Mouse (Mus musculus) embryonic facial prominence, embryonic 11.5 days (tissue): ENCODE measurements around the gene Mymk. TPM values are rescaled to one million over a fixed set of nuclear protein-coding genes. Genes with fewer than 3 reads are reported as not detected.

Experiments
- ATAC-seq: fragments of 200-750 bp; cut with Nextera tagmentation; replicated peaks from 2 replicates; pipeline ENCODE4 v1.8.0; 2017; ENCODE audit warnings: low read depth; ENCODE audit not compliant: insufficient number of reproducible peaks, low FRiP score, low TSS enrichment
- DNase-seq: peaks from one replicate; pipeline ENCODE4 v3.0.0-alpha.2; 2015; ENCODE audit warnings: low spot score
- H3K27ac ChIP-seq: fragments of 300-500 bp; sonication (generic); replicated peaks from 2 replicates; pipeline ENCODE4 v1.5.1; 2014; ENCODE audit warnings: mild to moderate bottlenecking, low read depth, low read length, control low read depth
- H3K27me3 ChIP-seq: fragments of 300-500 bp; sonication (generic); 2 replicates; pipeline ENCODE4 v1.6.1; 2014; ENCODE audit warnings: mild to moderate bottlenecking, low read length, moderate library complexity, mixed read lengths; ENCODE audit not compliant: control insufficient read depth, insufficient read depth
- H3K36me3 ChIP-seq: fragments of 300-500 bp; sonication (generic); replicated peaks from 2 replicates; pipeline ENCODE4 v1.6.1; 2014; ENCODE audit warnings: low read depth, mild to moderate bottlenecking, low read length, moderate library complexity, mixed read lengths; ENCODE audit not compliant: control insufficient read depth, insufficient read depth
- H3K4me1 ChIP-seq: fragments of 300-500 bp; sonication (generic); 2 replicates; pipeline ENCODE4 v1.6.1; 2014; ENCODE audit warnings: low read length, mixed read lengths; ENCODE audit not compliant: control insufficient read depth, insufficient read depth
- H3K4me2 ChIP-seq: fragments of 300-500 bp; sonication (generic); 2 replicates; pipeline ENCODE4 v1.6.1; 2014; ENCODE audit warnings: low read depth, mild to moderate bottlenecking, control low read depth, low read length, moderate library complexity
- H3K4me3 ChIP-seq: fragments of 300-500 bp; sonication (generic); 2 replicates; pipeline ENCODE4 v1.5.1; 2014; ENCODE audit warnings: low read depth, low read length, control low read depth
- H3K9ac ChIP-seq: fragments of 300-500 bp; sonication (generic); replicated peaks from 2 replicates; pipeline ENCODE4 v1.6.1; 2014; ENCODE audit warnings: mild to moderate bottlenecking, control low read depth, low read length
- H3K9me3 ChIP-seq: fragments of 300-500 bp; sonication (generic); replicated peaks from 2 replicates; pipeline ENCODE4 v1.6.1; 2016; ENCODE audit warnings: mild to moderate bottlenecking, low read length, inconsistent platforms, mixed read lengths; ENCODE audit not compliant: control insufficient read depth
- whole genome bisulfite sequencing: fragments of 180-500 bp; shearing (Covaris S2); extraction: QIAGEN DNeasy Blood & Tissue Kit; methylation state at CpG from one replicate; pipeline ENCODE4 v1.1.7; 2014; 5-methylcytosine and 5-hydroxymethylcytosine counted together
- polyA plus RNA-seq: library from polyadenylated mRNA; unstranded; fragments of >200 nt; fragmentation: Nextera tagmentation; extraction: Ambion mirVana; gene quantifications from 2 replicates; pipeline ENCODE4 v1.2.1, GENCODE M21; 2014

Gene Mymk
- polyA plus RNA-seq: 2.3 and 4.0 TPM in 2 replicates

DNA sequence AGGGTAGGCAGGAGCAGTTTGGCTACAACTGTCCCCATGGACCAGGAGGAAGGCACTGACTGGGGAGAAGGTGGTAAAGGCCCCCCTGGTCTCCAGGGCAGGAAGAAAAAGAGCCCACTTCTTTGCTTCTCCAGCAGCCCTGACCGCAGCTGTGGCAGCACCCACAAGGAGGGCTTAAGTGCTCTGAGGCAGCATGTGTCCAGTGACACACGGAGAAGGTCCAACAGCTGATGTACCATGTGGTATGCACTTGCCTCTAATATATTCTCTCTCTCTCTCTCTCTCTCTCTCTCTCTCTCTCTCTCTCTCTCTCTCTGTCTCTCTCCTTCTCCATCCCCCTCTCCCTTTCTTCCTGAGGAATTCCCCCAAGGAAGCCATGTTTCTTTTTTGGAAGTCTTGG lies at the start of gene Mymk:
TSS of gene Mymk (minus strand) at position 202 of the 400 bp plus-strand sequence.
- Histone ChIP-seq H3K36me3 (no peaks in the 10 kb centered on the region), H3K27ac (no peak within 1 kb of the TSS), H3K9ac (no peak within 1 kb of the TSS), H3K4me1 (no peaks in the 10 kb centered on the region), H3K4me2 (no peak within 1 kb of the TSS), H3K9me3 (no peaks in the 10 kb centered on the region), H3K4me3 (no peak within 1 kb of the TSS), H3K27me3 (no peaks in the 10 kb centered on the region)
- 86% methylated on average over 2 of the region's 2 CpGs for WGBS
- ATAC-seq (no peak), DNase-seq (no peak)

DNA sequence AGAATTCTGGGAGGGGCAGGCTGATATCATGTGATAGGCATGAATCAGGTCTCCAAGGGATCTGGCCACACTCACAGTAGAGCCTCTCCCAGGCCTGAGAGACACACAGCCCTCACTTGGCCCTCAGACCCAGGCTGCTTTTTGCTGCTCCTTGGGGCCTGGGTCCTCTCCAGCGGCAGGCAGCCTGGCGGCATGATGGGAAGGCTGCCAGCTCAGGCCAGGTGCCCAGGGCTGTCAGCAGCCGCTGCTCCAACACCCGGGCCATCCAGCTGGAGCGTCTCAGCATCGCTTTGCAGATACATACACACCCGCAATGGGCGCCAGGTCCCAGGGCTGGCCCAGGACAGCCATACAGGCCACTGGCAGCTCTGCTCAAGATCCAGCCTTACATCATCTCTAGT lies 48.3 kb upstream of the Mymk start:
- WGBS: 92% methylated on average over 8 of the region's 8 CpGs
- H3K36me3 ChIP-seq: no peaks in the 10 kb centered on the region
- no peaks in the 10 kb centered on the region for H3K9me3 ChIP-seq
- ATAC-seq (no peak), DNase-seq (no peak)
- peaks cover 7% of the 10 kb centered on the region for H3K4me1 ChIP-seq
- no peak overlapping the region for H3K27ac ChIP-seq
- H3K27me3 ChIP-seq: no peaks in the 10 kb centered on the region
- H3K4me3 ChIP-seq: no peak overlapping the region
- H3K4me2 ChIP-seq: no peak overlapping the region
- H3K9ac ChIP-seq: no peak overlapping the region

DNA sequence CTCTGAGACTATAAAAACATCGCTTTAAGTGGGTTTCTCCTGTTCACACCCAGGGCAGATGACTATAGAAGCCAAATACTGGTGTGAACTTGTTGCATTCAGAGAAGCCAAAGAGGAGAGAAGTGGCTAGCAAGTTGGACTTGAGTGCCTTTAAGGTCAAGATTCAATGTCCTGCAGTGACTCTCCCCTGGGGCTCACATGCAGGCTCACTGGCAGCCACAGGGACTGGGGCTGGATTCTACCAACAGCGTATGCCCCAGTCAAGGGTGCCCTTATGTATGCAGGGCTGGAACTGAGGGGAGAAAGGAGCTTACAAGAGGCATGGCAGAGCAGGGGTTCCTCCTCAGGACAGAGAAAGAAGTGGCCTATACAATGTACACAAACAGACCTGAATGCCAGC lies 47.8 kb upstream of the Mymk start:
- ATAC-seq (no peak), DNase-seq (no peak)
- Histone ChIP-seq H3K4me1 (peaks cover 7% of the 10 kb centered on the region), H3K9ac (no peak overlapping the region), H3K27ac (no peak overlapping the region), H3K4me2 (no peak overlapping the region), H3K9me3 (no peaks in the 10 kb centered on the region), H3K4me3 (no peak overlapping the region), H3K27me3 (no peaks in the 10 kb centered on the region), H3K36me3 (no peaks in the 10 kb centered on the region)
- 86% methylated on average over 2 of the region's 2 CpGs for WGBS

DNA sequence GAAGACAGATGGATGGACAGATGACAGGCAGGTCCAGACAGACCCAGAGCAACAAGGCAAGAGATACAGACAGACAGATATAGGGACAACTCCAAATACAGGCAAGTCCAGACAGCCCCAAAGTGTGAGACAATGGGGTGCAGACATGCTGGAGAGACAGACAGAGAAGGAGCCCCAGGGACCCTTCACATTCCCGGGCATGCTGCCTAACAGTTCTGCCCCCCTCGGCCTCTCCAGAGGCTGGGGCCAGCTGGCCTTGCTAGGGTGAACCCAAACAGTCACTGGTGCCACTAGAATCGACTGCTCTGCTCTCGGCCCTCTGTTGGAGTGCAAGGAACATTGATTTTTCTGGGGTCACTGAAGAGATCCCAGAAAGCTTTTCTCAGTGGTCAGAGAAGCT lies 46.5 kb upstream of the Mymk start:
- Histone ChIP-seq H3K4me2 (no peak overlapping the region), H3K4me1 (peaks cover 7% of the 10 kb centered on the region), H3K27me3 (no peaks in the 10 kb centered on the region), H3K27ac (no peak overlapping the region), H3K4me3 (no peak overlapping the region), H3K36me3 (no peaks in the 10 kb centered on the region), H3K9ac (no peak overlapping the region), H3K9me3 (no peaks in the 10 kb centered on the region)
- no peak for DNase-seq
- WGBS: 58% methylated on average over 4 of the region's 4 CpGs
- no peak for ATAC-seq

DNA sequence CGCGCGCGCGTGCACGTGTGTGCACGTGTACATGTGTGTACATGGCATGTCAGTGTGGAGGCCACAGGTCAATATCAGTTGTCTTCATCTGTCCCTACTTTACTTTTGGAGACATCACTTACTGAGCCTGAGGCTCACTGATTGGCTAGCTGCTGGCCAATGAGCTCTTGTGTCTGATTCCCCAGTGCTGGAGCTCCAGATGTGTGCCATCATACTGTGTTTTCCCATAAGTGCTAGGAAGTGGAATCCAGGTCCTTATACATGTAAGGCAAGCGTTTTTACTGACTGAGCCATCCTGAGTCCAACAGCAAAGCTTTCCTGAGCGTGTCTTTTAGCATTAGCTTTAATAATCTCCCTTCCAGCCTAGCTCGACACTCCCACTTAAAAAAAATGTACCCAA lies 42.2 kb upstream of the Mymk start:
- DNase-seq: no peak
- Histone ChIP-seq H3K4me2 (no peak overlapping the region), H3K9me3 (no peaks in the 10 kb centered on the region), H3K36me3 (no peaks in the 10 kb centered on the region), H3K4me1 (no peaks in the 10 kb centered on the region), H3K4me3 (no peak overlapping the region), H3K27me3 (no peaks in the 10 kb centered on the region), H3K27ac (no peak overlapping the region), H3K9ac (no peak overlapping the region)
- ATAC-seq: no peak
- WGBS: 88% methylated on average over 10 of the region's 10 CpGs

DNA sequence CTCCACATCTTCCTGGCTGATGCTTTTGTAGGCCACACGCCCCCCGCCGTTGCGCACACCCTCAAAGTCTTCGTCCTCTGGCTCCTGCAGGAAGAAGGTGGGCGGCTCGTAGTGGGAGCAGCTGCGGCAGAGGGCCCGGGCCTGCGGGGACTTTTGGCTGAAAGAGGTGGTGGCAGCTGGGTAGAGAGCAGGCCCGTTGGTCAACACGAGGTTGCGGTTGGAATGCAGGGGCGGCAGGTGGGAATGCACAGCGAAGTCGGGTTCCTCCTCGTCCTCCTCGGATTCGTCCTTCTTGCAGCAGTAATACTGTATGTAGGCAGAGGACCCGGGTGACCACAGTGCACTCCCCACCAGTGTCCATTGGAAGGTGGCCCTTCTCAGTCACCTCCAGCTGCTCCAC lies 40.6 kb upstream of the Mymk start:
- ATAC-seq: no peak
- no peak for DNase-seq
- Histone ChIP-seq H3K9ac (no peak overlapping the region), H3K27me3 (no peaks in the 10 kb centered on the region), H3K9me3 (no peaks in the 10 kb centered on the region), H3K27ac (no peak overlapping the region), H3K4me2 (no peak overlapping the region), H3K4me3 (no peak overlapping the region), H3K36me3 (no peaks in the 10 kb centered on the region), H3K4me1 (no peaks in the 10 kb centered on the region)
- WGBS: 73% methylated on average over 20 of the region's 20 CpGs

DNA sequence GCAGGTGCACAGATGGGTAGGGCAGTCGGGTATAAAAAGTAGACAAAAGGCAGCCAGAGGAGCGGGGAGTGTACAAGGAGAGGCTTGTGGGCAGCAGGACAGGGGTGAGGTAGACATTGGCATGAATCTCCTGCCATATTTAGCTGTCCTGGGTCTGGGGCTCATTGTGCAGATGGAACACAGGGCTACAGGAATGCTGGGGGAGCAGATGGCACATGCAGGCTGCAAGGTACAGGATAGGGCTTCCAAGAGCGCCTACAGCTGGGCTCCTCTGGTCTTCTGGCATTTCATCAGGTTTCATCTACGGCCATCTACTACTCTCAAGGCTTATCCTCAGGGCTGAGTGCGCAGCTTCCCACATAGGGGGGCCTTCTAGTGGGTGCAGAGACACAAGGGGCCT lies 37.1 kb upstream of the Mymk start:
- WGBS: 87% methylated on average over 5 of the region's 5 CpGs
- Histone ChIP-seq H3K4me3 (no peak overlapping the region), H3K4me1 (no peaks in the 10 kb centered on the region), H3K27ac (no peak overlapping the region), H3K4me2 (no peak overlapping the region), H3K36me3 (no peaks in the 10 kb centered on the region), H3K9me3 (no peaks in the 10 kb centered on the region), H3K27me3 (no peaks in the 10 kb centered on the region), H3K9ac (no peak overlapping the region)
- no peak for ATAC-seq
- DNase-seq: no peak

DNA sequence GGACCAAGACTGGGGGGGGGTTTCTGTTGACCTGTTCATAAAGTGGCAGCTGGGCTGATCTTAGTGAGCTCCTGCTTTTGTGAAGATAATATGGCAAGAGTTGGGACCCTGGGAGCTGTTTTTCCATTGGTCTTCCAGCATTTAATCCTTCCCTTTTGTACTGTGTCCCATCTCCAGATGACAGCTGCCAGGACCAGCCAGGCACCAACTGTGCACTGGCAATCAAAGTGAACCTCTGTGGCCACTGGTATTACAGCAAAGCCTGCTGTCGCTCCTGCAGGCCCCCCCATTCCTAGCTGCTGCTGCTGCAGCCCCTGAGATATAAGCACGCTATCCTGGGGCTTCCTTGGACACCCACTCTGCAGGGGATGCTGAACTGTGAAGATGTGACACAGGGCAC lies 36.2 kb upstream of the Mymk start:
- DNase-seq: no peak
- H3K4me1 ChIP-seq: no peaks in the 10 kb centered on the region
- no peak overlapping the region for H3K9ac ChIP-seq
- H3K27ac ChIP-seq: no peak overlapping the region
- H3K9me3 ChIP-seq: no peaks in the 10 kb centered on the region
- no peak overlapping the region for H3K4me2 ChIP-seq
- WGBS: 87% methylated on average over 2 of the region's 2 CpGs
- H3K4me3 ChIP-seq: no peak overlapping the region
- no peaks in the 10 kb centered on the region for H3K27me3 ChIP-seq
- ATAC-seq: no peak
- no peaks in the 10 kb centered on the region for H3K36me3 ChIP-seq
